Mouse (Mus musculus): ENCODE results near the gene Slc37a2. TPM values are rescaled to one million over a fixed set of nuclear protein-coding genes. Genes with fewer than 3 reads are reported as not detected.
"Not testable (repeated sequence)": the region's sequence is repeated elsewhere in the genome, so short reads cannot be mapped to it uniquely, and the experiment has no call there.

Gene Slc37a2
- 1 to 10 TPM; 8.8 to 9.8 TPM for total RNA-seq (2021)
- long read RNA-seq, experiment 1, full-length matches to known transcripts, result 9 of 12 reads
- long read RNA-seq, experiment 1, partial matches to known transcripts, result 1 of 12 reads
- long read RNA-seq, experiment 1, other reads (novel, unspliced or antisense), result 2 of 12 reads
- long read RNA-seq, experiment 2, full-length matches to known transcripts, result 5 of 8 reads
- long read RNA-seq, experiment 2, partial matches to known transcripts, result 0 of 8 reads
- long read RNA-seq, experiment 2, other reads (novel, unspliced or antisense), result 3 of 8 reads

DNA sequence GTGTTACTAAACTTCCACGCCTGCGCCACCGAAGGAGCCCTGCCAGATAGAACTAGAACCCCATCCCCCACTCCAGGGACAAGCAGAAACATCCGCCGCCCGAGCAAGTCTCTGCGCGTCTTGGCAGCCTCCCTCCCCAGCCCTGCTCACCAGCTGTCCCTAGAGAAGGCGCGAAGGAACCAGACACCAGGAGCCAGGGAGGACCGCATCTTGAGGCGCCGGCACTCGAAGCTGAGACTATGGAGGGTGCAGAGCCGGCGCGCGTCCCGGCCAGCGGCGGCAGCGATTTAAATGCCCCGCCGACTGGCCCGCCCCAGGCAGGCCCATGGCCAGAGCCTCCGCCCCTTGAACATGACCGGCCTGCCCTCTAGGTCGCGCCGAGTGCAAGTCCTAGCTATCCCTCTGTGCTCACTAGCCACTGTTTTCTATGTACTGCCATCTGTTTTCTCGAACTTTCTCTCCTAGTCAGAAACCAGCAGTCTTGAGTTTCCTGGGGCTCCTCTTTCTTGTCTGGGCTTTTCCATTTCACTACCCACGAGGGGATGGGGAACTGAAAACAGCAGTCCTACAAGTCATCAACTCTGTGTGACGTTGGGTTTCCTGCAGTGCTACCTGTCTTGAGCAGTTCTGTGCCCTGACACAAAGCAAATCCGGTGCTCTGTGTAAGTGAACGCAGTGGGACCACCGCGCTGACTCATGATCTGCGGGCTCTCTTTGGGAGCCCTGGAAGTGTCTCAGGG lies at the start of gene Slc37a2:
Slc37a2 (minus strand) TSS at position 590 of the 740 bp plus-strand sequence.
- peak; percentile 80 for DNase-seq

DNA sequence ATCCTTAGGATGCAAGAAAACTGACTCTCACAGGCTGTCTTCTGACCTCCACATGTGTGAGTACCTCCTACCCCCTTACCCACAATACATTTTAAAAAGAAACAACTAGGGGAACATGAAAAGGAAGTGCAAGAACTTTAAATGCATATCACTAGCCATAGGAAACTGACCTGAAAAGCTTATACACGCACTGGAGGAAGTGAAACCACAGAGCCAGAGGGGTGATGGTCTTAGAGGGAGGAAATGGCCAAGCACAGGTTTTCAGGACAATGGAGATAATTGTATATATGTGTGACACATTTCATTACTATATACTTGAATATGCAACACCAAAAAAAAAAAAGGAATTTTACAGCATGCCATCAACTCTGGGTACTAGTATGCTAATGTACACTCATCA lies 46.2 kb upstream of the Slc37a2 start:
- no peak for DNase-seq

DNA sequence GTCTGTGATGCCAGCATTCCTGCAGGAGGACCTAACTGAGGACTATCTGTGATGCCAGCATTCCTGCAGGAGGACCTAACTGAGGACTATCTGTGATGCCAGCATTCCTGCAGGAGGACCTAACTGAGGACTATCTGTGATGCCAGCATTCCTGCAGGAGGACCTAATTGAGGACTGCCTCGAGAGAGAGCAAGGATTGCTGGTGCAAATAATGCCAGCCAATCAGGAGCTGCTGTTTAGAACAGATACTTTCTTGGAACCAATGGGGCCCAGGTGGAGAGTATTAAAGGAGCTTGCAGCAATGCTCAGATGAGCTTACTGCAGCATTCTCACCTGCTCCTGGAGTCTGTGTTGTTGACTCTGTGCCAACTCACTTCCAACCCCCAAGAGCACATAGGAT lies 45.0 kb upstream of the Slc37a2 start:
- DNase-seq, result not testable (repeated sequence)

DNA sequence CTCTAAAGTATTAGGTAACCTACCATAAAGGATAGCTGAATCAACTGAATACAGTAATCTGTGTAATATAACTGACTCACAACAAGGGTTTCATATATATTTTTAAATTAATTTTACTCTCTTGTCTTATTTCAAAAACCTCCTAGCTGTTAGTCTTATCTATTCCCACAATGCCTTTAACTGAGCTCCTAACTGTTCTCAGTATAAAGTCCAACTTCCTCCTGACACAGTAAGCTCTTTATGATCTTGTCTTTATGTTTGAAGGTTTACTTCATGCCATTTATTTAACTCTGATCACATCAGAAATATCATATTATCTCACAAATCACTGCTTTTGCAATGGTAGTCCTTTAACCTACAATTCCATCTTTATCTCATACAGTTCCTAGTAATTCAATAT lies 40.0 kb upstream of the Slc37a2 start:
- DNase-seq, result no peak

DNA sequence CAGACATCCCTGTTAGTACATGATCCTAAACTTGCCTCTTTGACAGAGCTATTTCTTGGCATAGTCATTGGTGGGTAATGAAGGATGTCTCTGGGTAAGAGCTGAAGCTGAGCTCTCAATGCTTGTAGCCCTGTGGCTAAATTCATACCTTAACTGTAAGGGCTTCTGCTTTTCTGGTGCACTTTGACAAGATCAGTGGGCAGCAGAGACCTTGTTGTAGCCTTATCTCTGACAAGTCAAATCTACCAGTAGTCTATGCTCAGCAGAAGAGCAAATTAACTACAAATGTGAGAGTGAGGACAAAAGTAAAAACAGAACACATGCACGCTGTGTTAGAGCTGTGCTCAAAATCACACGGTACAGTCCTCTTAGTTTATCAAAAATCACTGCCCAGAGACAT lies 11.1 kb upstream of the Slc37a2 start:
- no peak for DNase-seq

DNA sequence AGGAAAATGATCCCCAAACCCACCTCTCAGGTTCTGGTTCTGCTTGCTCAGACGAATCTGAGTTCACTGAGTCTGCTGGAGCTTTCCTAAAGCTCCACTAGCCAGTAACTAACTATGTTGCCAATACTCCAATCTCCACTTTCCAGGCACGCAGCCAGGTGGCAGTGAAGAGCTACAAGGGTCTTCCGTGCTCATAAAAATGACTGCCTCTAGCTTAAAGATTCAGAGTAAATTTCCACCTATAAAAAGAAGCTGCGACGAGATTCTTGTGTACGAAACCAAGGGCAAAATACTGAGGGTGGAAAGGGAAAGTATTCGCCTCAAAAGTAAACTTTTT lies 319 bp upstream of the Slc37a2 start:
- peak; percentile 71 for DNase-seq

DNA sequence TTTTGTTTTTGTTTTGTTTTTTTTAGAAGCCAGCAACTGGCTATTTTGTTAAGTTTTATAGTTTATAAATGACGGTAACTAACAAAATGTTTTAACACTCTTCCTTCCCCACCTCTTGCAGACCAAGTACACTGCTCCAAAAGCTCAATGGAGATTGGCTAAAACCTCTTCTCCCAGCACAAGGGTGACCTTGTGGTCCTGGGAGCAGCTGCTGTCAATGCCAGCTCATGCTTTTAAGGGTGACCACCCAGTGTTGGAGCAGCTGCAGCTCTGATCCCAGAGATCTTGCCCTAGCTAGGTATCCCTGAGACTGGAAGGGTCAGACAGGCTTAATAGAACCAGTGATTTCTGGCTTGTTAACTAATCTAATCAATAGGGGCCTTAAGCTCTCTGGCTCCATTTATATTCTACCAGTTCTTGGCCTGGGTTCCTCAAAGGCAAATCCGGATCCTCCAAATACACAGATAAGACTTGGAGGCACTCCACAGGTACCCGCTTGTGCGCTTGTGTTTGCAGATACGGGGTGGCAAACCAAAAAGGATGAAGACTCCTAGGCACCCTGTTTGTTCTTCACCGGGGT lies 917 bp downstream of the Slc37a2 start:
- peak; percentile 39 for DNase-seq

DNA sequence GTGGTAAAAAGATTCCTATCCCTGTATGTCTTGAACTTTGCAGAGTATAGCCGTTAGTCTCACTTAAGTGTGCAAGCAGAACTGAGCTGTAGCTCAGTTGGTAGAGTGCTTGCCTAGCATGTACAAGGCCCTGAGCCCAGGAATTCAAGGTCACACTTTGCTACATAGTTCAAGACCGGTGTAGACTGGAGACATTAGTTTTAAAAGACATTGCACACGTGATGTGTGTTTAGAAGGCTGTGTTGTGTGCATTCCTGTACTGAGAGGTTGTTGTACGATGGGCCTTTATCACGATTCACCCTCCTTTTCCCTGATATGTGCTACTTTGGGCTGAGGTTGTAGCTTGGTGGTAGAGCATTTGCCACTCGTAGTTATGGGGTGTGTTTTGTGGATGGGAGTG lies 4.9 kb downstream of the Slc37a2 start:
- no peak for DNase-seq

DNA sequence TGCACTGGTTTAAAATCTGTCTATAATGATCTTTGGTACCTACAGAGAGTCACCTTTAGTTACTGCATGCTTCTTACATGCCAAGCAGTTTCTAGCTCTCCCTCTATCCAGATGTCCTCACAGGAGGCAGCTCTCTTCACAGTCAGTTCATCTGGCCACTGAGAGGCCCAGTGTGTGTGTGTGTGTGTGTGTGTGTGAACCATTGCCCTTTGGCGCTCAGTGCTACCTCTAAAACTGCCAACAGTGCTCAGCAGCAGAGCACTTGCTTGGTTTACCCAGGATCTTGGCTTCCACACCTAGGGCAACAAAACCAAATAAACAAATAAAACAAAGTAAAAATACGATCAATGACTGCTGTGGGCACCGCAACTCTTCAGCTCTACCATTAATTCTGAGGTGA lies 5.6 kb downstream of the Slc37a2 start:
- no peak for DNase-seq

DNA sequence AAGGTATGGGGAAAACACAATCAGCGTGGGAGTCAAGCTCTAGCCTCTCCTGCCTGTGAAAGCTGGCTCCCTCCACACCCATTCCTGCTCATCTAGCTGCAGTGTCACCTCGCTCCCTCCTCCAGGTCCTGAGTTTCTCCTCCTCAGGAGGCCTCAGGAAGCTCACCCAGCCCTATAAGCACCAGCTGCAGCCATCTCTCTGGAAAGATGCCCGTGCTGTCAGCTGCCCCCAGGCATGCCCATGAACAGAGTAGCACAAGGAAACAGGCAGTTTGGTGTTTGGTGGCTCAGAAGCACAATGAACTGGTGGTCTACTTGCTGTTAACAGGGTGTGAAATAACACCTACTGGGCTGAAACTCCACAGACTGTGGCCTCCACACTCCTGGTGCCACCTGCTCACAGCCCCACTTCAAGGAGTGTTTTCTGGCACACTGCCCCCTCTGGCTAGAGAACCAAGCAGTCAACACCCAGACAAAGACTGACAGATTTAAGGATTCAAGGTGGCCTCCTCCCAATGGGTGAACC lies 7.1 kb downstream of the Slc37a2 start:
- DNase-seq, result no peak

DNA sequence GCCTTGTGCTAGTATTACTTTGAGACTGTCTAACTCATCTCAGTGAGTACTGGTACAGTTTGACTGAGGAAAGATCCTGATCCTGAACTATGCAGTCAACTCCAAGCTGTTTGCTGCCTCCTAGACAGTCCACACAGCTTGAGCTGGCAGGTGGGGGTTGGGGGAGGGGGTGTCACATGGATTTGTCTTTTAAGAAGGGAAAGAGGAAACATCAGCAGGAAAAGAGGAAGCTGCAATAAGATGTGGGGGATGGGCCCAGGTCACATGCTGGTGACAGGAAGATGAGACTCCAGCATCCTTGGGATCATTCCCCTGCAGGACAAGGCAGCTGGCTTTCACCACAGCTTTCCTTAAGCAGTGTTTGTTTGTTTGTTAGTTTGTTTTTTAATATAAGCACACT lies 8.1 kb downstream of the Slc37a2 start:
- DNase-seq, result peak; percentile 28

DNA sequence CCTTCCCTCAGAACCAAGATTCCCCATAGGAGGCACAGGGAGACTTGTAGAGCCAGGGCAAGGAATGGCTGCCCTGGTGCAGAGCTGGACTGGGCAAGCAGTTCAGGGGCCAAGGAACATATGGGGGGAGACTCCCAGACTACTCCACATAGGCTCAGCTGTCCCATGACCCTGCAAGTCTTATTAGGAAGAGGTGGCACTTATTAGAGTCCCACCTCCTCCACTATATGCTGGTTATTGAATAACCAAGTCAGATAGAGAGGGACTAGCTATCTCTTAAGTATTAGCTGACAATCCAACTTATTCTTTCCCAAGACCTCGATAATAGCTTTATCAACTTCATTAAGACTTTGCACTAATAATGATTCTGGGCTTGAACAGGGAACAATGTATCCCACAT lies 9.7 kb downstream of the Slc37a2 start:
- no peak for DNase-seq

DNA sequence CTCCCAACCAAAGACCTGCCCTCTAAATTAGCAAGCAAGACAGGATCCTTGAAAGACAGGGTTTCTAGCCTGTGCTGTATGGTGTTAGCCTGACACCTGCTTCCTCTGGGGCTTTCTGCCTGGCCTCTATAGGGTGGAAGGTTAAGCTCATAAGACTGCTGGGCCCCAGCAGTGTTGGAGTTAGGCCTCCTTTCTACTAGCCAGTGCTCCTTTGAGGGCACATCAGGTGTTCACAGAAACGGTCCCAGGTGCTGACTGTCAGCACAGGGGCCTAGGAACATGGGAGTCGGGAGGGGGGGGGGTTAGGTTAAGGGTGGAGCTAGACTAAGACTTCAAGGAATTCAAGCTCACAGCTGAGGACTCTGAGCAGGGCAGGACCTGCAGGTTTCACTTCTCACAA lies 10.1 kb downstream of the Slc37a2 start:
- DNase-seq, result no peak

DNA sequence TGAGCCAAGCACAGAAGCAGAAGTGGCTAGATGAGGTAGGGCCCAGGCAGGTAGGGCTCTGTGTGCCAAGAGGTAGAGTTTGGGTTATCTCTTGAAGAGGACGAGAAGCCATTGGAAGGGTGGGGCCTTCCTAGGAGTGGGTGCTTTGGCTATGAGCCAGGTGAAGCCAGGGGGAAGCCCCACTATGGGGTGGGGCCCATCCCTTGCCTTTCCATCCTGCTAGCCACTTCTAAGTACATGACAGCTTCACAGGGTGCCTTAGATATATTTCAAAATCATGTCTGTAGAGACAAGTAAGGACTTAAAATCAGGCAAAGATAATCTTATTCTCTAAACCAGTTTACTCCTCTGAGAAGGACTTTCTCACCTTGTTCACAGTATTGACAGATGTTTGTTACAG lies 10.9 kb downstream of the Slc37a2 start:
- no peak for DNase-seq

DNA sequence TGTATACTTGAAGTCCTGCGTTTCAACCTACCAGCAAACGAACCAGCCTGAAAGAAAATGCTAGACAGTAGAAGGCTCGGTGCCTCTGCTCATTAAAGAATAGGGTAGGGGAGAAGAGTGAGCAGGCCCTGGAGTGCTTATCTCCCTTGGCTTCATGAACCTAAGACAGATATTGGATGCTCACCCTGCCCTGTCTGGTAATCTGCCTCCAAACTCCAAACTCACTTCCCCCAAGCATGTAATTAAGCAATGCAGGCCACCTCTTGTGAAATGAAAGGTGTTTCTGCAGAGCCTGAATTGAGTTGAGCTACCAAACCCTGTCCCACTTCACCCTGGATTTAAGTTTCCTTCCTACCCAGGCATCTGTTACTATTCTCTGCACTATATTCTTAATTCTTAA lies 12.8 kb downstream of the Slc37a2 start:
- DNase-seq, result no peak

DNA sequence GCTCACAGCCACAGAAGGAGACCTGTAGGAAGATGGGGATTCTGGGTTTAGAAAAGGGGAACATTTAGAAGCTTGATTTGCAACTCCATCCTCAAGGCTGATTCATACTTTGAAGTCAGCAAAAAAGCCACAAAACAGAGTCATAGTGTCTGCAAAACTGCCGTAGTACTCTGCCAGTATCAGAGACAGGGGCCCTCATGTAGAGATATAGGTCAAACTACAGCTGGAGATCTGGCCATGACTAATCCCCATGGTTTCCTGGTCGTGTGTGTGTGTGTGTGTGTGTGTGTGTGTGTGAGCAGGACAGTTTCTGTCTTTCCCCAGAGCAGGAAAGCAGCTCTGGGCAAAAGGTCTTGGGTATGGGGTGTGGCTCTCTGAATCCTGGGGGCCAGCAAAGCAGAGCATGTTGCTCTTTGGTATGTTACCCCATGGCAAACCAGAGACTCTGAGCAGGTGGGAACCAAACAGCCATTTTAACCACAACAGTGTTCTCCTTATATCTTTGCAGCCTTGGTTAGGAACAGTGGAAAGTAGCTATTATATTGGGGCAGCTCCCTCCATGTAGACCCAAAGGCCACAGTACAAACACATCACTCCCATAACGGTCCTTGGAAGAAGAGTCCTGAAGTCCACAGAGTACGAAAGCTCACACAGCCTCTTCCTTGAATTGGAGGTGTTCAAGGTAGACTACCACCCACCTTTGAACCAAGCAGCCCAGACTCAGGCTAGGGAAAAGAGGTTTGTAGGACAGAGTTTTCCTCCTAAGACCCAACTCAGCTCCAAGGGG lies 19.4 kb downstream of the Slc37a2 start:
- DNase-seq, result peak; percentile 61

DNA sequence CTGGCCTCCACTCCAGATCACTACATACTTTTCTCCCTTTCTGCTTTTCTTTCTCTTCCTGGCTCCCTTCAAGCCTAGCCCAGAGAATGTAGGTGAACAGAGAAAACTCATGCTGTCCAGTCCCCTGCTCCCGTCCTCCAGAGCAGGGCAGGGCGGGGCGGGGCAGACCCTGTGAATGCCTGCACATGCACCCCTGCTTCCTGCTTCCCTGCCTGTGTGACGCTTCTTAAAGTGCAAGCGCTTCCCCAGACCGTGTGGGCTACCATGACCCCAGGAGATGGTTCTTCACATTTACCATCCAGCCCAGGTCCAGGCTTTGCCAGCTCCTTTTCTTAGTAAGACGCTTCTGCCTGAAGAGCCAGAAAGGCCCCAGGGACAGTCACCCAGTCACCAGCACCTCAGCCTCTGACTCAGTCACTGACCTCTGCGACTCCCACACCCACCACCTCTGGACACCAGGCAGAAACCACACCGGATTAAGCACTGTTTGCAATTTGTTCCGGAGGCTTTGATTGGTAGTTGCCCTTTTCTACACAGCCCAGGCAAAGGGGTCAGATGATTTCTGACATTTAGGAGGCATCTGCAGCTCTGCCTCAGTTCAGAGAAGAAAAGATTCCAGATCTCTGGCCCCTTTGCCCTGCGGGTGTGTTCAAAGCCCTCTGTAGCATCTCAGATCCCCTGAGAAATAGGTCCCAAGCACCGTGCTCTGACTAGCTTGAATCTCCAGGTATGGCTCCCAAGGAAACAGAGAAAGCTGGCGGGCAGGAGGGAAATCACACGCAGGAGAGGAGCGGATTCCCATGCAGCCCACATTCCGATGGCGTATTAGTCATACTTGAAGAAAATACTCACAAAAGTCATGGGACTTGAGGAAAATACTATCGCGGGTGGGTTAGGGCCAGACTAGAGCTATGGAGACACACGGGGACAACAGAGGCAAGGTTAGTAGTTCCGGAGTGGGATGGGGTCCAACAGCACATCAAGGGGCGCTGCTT lies 23.0 kb downstream of the Slc37a2 start:
- DNase-seq, result no peak

DNA sequence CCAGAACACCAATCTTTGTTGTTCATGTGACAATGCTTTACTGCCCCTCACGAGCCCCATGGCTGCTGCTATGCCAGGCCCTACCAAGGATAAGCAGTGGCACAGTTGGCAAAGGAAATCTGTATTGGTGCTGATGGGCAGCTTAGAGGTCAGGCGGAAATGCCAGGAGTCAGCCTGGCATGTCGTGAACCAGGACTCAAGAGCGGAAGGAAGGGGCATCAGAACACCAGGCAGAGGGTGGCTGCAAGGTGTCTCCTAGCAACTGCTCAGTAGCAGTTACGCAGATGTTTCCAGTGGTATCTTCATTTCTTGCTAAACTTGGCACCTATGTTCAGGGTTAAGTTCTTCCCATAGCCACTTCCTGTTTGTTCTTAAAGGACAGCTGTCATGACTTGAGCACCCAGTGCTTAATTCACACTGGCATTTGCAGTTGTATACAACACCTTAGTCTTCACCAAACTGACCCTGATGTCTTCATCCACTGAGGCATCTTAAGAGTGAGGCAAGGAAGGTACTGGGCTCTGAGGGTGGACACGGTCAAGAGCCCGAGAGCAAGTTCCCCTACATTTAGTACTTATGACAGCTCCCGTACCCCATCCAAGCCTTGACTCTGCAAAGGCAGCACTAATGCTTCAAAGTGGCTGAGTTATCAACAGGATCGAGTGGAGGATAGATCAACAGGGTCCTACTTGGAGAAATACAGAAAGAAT lies 24.9 kb downstream of the Slc37a2 start:
- DNase-seq, result no peak

DNA sequence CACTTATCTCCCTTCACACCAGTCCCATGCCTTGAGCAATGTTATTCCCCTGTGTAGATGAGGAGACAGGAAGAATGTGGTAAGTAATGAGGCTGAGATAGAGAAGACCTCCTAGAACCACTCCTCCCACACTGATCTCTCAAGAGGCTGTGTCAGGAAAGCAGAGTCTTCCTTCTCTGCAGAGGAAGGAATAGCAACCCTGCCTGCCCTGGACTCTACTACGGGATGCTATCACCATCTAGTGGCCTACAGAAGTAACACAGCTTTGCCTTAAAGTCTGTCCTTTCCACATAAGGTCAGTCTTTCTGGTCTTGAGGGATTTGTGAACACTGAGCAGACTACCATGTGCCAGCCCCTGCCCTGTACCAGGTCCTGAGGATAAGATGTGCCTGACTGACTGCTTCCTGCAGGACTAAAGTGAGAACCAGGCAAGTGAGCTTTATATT lies 25.6 kb downstream of the Slc37a2 start:
- DNase-seq, result peak; percentile 71

DNA sequence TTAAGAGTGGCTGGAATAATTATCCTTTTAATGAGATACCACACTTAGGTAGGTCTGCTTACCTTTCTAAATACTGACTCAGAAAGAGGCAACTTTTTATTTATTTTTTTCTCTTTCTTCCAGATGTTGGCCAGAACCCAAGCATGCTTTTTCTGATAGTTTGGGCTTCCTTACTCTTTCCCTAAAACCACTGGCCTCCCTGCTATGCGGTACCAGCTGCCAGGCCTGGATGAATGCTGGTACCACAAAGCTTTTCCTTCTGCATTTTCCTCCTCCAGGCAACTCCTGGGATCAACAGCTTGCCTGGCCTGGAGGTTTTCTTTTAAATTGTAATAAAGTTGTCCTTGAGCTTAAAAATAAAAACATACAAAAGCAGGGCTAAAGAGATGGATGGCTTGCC lies 30.0 kb downstream of the Slc37a2 start:
- DNase-seq, result no peak

DNA sequence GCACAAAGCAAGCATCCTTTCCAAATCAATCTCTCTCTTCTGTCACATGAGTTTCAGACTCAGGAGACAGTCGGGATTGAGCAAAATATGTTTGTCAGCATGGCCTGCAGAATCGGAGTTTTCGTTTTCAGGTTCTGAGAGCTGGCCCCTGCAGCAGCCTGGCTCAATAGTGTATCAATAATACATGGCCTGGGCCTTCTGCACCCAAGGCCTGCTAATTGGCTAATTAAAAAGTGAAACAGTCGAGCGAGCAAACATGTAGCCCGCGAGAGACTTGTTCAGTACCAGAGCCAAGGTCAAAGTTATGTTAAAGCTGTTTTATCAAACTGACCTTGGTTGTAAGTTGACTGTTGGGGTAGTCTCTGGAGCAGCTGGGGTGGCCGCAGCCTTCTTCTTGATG lies 34.8 kb downstream of the Slc37a2 start:
- DNase-seq, result no peak
